ENCODE assay signal across 8 mouse cellular contexts in the genomic region with DNA sequence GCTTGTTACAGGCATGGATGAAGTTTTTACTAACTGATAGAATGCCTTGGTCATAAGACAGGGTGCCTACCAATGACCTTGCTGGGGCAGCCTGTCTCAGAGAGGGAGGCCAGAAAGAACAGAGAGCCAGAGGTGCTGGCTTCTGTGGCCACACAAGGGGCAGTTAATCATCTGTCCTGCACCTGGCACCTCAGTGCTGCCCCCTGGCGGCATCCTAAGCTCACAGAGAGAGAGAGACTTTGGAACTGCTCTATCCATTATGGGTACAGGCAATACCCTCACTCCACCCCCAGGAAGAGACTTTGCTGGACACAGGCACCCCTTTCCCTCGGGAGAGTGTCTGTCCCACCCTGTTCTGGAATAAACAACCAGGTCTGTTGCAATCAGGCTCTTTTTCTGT. TPM values are rescaled to one million over a fixed set of nuclear protein-coding genes. Genes with fewer than 3 reads are reported as not detected.
DNase-seq lines count a peak whose midpoint lies in the region; ATAC-seq and TF ChIP-seq lines count a peak whose summit lies in the region.

No protein-coding gene starts in this region.

- no peaks in the 10 kb centered on the region for H3K36me3 ChIP-seq in forebrain, postnatal 0 days (ENCODE audit: insufficient read depth)
- no peaks in the 10 kb centered on the region for H3K36me3 ChIP-seq in forebrain, embryonic 13.5 days (ENCODE audit: poor library complexity, severe bottlenecking)
- no peaks in the 10 kb centered on the region for H3K36me3 ChIP-seq in kidney, embryonic 15.5 days
- H3K36me3 ChIP-seq in stomach, embryonic 14.5 days (ENCODE audit: control insufficient read depth, insufficient read depth, low read length), result no peaks in the 10 kb centered on the region

- WGBS in forebrain, postnatal 0 days, result 24% methylated on average over 2 of the region's 2 CpGs
- WGBS in forebrain, embryonic 13.5 days, result 34% methylated on average over 2 of the region's 2 CpGs
- 25% methylated on average over 2 of the region's 2 CpGs for WGBS in kidney, embryonic 15.5 days
- WGBS in stomach, embryonic 14.5 days, result 26% methylated on average over 2 of the region's 2 CpGs

- TF ChIP-seq CTCF in forebrain, postnatal 0 days (IDR thresholded peaks at IDR 0.05; ENCODE audit: low read depth), result peak; percentile 56

- no peaks in the 10 kb centered on the region for H3K27me3 ChIP-seq in forebrain, postnatal 0 days (ENCODE audit: insufficient read depth, low read length)
- no peaks in the 10 kb centered on the region for H3K27me3 ChIP-seq in forebrain, embryonic 13.5 days
- no peaks in the 10 kb centered on the region for H3K27me3 ChIP-seq in kidney, embryonic 15.5 days
- H3K27me3 ChIP-seq in stomach, embryonic 14.5 days (ENCODE audit: control insufficient read depth, insufficient read depth, low read length), result no peaks in the 10 kb centered on the region

- no peak for ATAC-seq in forebrain, postnatal 0 days
- no peak for ATAC-seq in forebrain, embryonic 13.5 days
- ATAC-seq in kidney, embryonic 15.5 days (replicated peaks; ENCODE audit: low FRiP score), result peak; percentile 56
- ATAC-seq in stomach, embryonic 14.5 days (ENCODE audit: insufficient number of reproducible peaks, insufficient read depth, low FRiP score, low read depth), result 0 out of 2 replicates have a peak, but pooled peaks have one; percentile 23

- no peak overlapping the region for H3K4me3 ChIP-seq in forebrain, postnatal 0 days (ENCODE audit: low read depth, low read length)
- H3K4me3 ChIP-seq in forebrain, embryonic 13.5 days, result no peak overlapping the region
- no peak overlapping the region for H3K4me3 ChIP-seq in kidney, embryonic 15.5 days (replicated peaks)
- no peak overlapping the region for H3K4me3 ChIP-seq in stomach, embryonic 14.5 days (ENCODE audit: low read depth, low read length)

- no peaks in the 10 kb centered on the region for H3K9me3 ChIP-seq in forebrain, postnatal 0 days (ENCODE audit: low read length)
- H3K9me3 ChIP-seq in forebrain, embryonic 13.5 days (replicated peaks), result no peaks in the 10 kb centered on the region
- no peaks in the 10 kb centered on the region for H3K9me3 ChIP-seq in kidney, embryonic 15.5 days (replicated peaks)
- no peaks in the 10 kb centered on the region for H3K9me3 ChIP-seq in stomach, embryonic 14.5 days (ENCODE audit: control insufficient read depth, low read depth, low read length)

- H3K4me1 ChIP-seq in forebrain, postnatal 0 days (ENCODE audit: insufficient read depth), result no peaks in the 10 kb centered on the region
- H3K4me1 ChIP-seq in forebrain, embryonic 13.5 days, result peaks cover 2% of the 10 kb centered on the region; the same call in 1 of the 2 replicates
- peaks cover 7% of the 10 kb centered on the region for H3K4me1 ChIP-seq in kidney, embryonic 15.5 days
- 0 out of 2 replicates have a peak, but pooled peaks cover 1% of the 10 kb centered on the region for H3K4me1 ChIP-seq in stomach, embryonic 14.5 days (ENCODE audit: control insufficient read depth, insufficient read depth, low read length)

- H3K27ac ChIP-seq in forebrain, postnatal 0 days (ENCODE audit: low read depth, low read length), result no peak overlapping the region
- H3K27ac ChIP-seq in forebrain, embryonic 13.5 days, result no peak overlapping the region
- no peak overlapping the region for H3K27ac ChIP-seq in kidney, embryonic 15.5 days
- H3K27ac ChIP-seq in stomach, embryonic 14.5 days (ENCODE audit: low read length), result no peak overlapping the region

- H3K4me2 ChIP-seq in forebrain, postnatal 0 days (ENCODE audit: low read depth), result no peak overlapping the region
- no peak overlapping the region for H3K4me2 ChIP-seq in forebrain, embryonic 13.5 days
- H3K4me2 ChIP-seq in kidney, embryonic 15.5 days, result no peak overlapping the region
- no peak overlapping the region for H3K4me2 ChIP-seq in stomach, embryonic 14.5 days (replicated peaks; ENCODE audit: low read depth, low read length)

- no peak for DNase-seq in forebrain, postnatal 0 days
- peak; percentile 46 for DNase-seq in urinary bladder, adult 2 months (ENCODE audit: low spot score)
- DNase-seq in urinary bladder, adult 18-20 months (ENCODE audit: low spot score in 2 of 2), result no peak
- peak; percentile 17 for DNase-seq in embryo, embryonic 9.5 days (ENCODE audit: extremely low spot score)
- DNase-seq in lung, postnatal 25 days (ENCODE audit: low spot score), result peak; percentile 44

- H3K9ac ChIP-seq in forebrain, postnatal 0 days, result no peak overlapping the region
- H3K9ac ChIP-seq in forebrain, embryonic 13.5 days, result no peak overlapping the region
- no peak overlapping the region for H3K9ac ChIP-seq in kidney, embryonic 15.5 days
- no peak overlapping the region for H3K9ac ChIP-seq in stomach, embryonic 14.5 days (replicated peaks; ENCODE audit: low read depth, low read length)

RNA-seq across cellular contexts. Expression of a gene that starts 9.7 kb away (rescaled TPM):
- not detected in 2 replicates for total RNA-seq in forebrain, postnatal 0 days (2014; rRNA removed)
- polyA plus RNA-seq in forebrain, postnatal 0 days (2015; fragmentation: Nextera tagmentation; extraction: Ambion mirVana), result 0.13 and 0.23 TPM in 2 replicates
- polyA plus RNA-seq in forebrain, embryonic 13.5 days (2015; fragmentation: Nextera tagmentation; extraction: Ambion mirVana), result 0.08 TPM in 1 of 2 replicates, not detected in the other
- polyA plus RNA-seq in urinary bladder, adult 2 months (2012; rRNA removed), result 11.8 and 14.6 TPM in 2 replicates
- 5.2 and 5.9 TPM in 2 replicates for polyA plus RNA-seq in kidney, embryonic 15.5 days (2015; fragmentation: Nextera tagmentation; extraction: Ambion mirVana)
- 4.4 and 5.5 TPM in 2 replicates for polyA plus RNA-seq in stomach, embryonic 14.5 days (2014; fragmentation: Nextera tagmentation; extraction: Ambion mirVana)

RNA-seq across cellular contexts. Expression of a gene that starts 12.5 kb away (rescaled TPM):
- 2.7 and 2.8 TPM in 2 replicates for total RNA-seq in forebrain, postnatal 0 days (2014; rRNA removed)
- 1.5 TPM in 2 replicates for polyA plus RNA-seq in forebrain, postnatal 0 days (2015; fragmentation: Nextera tagmentation; extraction: Ambion mirVana)
- polyA plus RNA-seq in forebrain, embryonic 13.5 days (2015; fragmentation: Nextera tagmentation; extraction: Ambion mirVana), result not detected in 2 replicates
- 0.13 and 0.14 TPM in 2 replicates for polyA plus RNA-seq in urinary bladder, adult 2 months (2012; rRNA removed)
- polyA plus RNA-seq in kidney, embryonic 15.5 days (2015; fragmentation: Nextera tagmentation; extraction: Ambion mirVana), result 1.7 and 2.3 TPM in 2 replicates
- 1.9 and 2.3 TPM in 2 replicates for polyA plus RNA-seq in stomach, embryonic 14.5 days (2014; fragmentation: Nextera tagmentation; extraction: Ambion mirVana)

RNA-seq across cellular contexts. Expression of a gene that starts 19.8 kb away (rescaled TPM):
- total RNA-seq in forebrain, postnatal 0 days (2014; rRNA removed), result 45.8 and 52.5 TPM in 2 replicates
- polyA plus RNA-seq in forebrain, postnatal 0 days (2015; fragmentation: Nextera tagmentation; extraction: Ambion mirVana), result 67.1 and 87.4 TPM in 2 replicates
- 94.5 and 98.8 TPM in 2 replicates for polyA plus RNA-seq in forebrain, embryonic 13.5 days (2015; fragmentation: Nextera tagmentation; extraction: Ambion mirVana)
- polyA plus RNA-seq in urinary bladder, adult 2 months (2012; rRNA removed), result 31.2 and 40.7 TPM in 2 replicates
- 112 and 120 TPM in 2 replicates for polyA plus RNA-seq in kidney, embryonic 15.5 days (2015; fragmentation: Nextera tagmentation; extraction: Ambion mirVana)
- 103 and 109 TPM in 2 replicates for polyA plus RNA-seq in stomach, embryonic 14.5 days (2014; fragmentation: Nextera tagmentation; extraction: Ambion mirVana)

RNA-seq across cellular contexts. Expression of a gene that starts 20.4 kb away (rescaled TPM):
- 0.92 and 1.9 TPM in 2 replicates for total RNA-seq in forebrain, postnatal 0 days (2014; rRNA removed)
- 1.1 and 2.1 TPM in 2 replicates for polyA plus RNA-seq in forebrain, postnatal 0 days (2015; fragmentation: Nextera tagmentation; extraction: Ambion mirVana)
- 0.85 and 1.9 TPM in 2 replicates for polyA plus RNA-seq in forebrain, embryonic 13.5 days (2015; fragmentation: Nextera tagmentation; extraction: Ambion mirVana)
- 0.40 and 0.52 TPM in 2 replicates for polyA plus RNA-seq in urinary bladder, adult 2 months (2012; rRNA removed)
- 2.1 and 2.8 TPM in 2 replicates for polyA plus RNA-seq in kidney, embryonic 15.5 days (2015; fragmentation: Nextera tagmentation; extraction: Ambion mirVana)
- 1.7 and 2.5 TPM in 2 replicates for polyA plus RNA-seq in stomach, embryonic 14.5 days (2014; fragmentation: Nextera tagmentation; extraction: Ambion mirVana)

RNA-seq across cellular contexts. Expression of a gene that starts 27.8 kb away (rescaled TPM):
- 31.2 and 32.7 TPM in 2 replicates for total RNA-seq in forebrain, postnatal 0 days (2014; rRNA removed)
- 39.9 and 57.8 TPM in 2 replicates for polyA plus RNA-seq in forebrain, postnatal 0 days (2015; fragmentation: Nextera tagmentation; extraction: Ambion mirVana)
- 3.0 and 3.3 TPM in 2 replicates for polyA plus RNA-seq in forebrain, embryonic 13.5 days (2015; fragmentation: Nextera tagmentation; extraction: Ambion mirVana)
- 4,728 and 4,770 TPM in 2 replicates for polyA plus RNA-seq in urinary bladder, adult 2 months (2012; rRNA removed)
- 210 and 216 TPM in 2 replicates for polyA plus RNA-seq in kidney, embryonic 15.5 days (2015; fragmentation: Nextera tagmentation; extraction: Ambion mirVana)
- polyA plus RNA-seq in stomach, embryonic 14.5 days (2014; fragmentation: Nextera tagmentation; extraction: Ambion mirVana), result 229 and 247 TPM in 2 replicates

Comparison
In these comparisons a context has a peak if more than half of its experiments do, and no peak if none do; other contexts are left out.
1. DNase-seq: peak in urinary bladder, adult 2 months (single experiment), embryo, embryonic 9.5 days (single experiment) and lung, postnatal 25 days (single experiment); none in forebrain, postnatal 0 days (single experiment) and urinary bladder, adult 18-20 months (0 of 2).
2. ATAC-seq: peak in kidney, embryonic 15.5 days (single experiment) and stomach, embryonic 14.5 days (single experiment); none in forebrain, postnatal 0 days (single experiment) and forebrain, embryonic 13.5 days (single experiment).